Mouse (Mus musculus) heart, embryonic 16.5 days (tissue): ENCODE measurements at regions not wholly inside any gene's neighbourhood (a gene's known extent, or its start where the extent isn't known, plus 50 kb on each side); places are given as distances from the start of the nearest gene placed in this dataset.

Experiments used
- ATAC-seq: fragments of 200-750 bp; cut with Nextera tagmentation; replicated peaks from 2 replicates; pipeline ENCODE4 v1.8.0; 2017; ENCODE audit warnings: moderate number of reproducible peaks; ENCODE audit not compliant: insufficient read depth, low FRiP score; ENCODE audit errors: extremely low read depth
- H3K27ac ChIP-seq: fragments of 300-500 bp; sonication (generic); 2 replicates; pipeline ENCODE4 v1.5.1; 2014; ENCODE audit warnings: mild to moderate bottlenecking, low read length, control low read depth, moderate library complexity
- H3K27me3 ChIP-seq: fragments of 300-500 bp; sonication (generic); 2 replicates; pipeline ENCODE4 v1.6.1; 2014; ENCODE audit warnings: low read length, mixed read lengths; ENCODE audit not compliant: control insufficient read depth, insufficient read depth
- H3K36me3 ChIP-seq: fragments of 300-500 bp; sonication (generic); 2 replicates; pipeline ENCODE4 v1.6.1; 2014; ENCODE audit not compliant: control insufficient read depth, insufficient read depth
- H3K4me1 ChIP-seq: fragments of 300-500 bp; sonication (generic); 2 replicates; pipeline ENCODE4 v1.6.1; 2014; ENCODE audit warnings: low read length, mixed read lengths; ENCODE audit not compliant: control insufficient read depth, insufficient read depth
- H3K4me2 ChIP-seq: fragments of 300-500 bp; sonication (generic); 2 replicates; pipeline ENCODE4 v1.6.1; 2014; ENCODE audit warnings: low read depth, mild to moderate bottlenecking, control low read depth, low read length
- H3K4me3 ChIP-seq: fragments of 300-500 bp; sonication (generic); 2 replicates; pipeline ENCODE4 v1.5.1; 2014; ENCODE audit warnings: mild to moderate bottlenecking, control low read depth, low read length
- H3K9ac ChIP-seq: fragments of 300-500 bp; sonication (generic); 2 replicates; pipeline ENCODE4 v1.6.1; 2014; ENCODE audit warnings: low read length, control low read depth
- H3K9me3 ChIP-seq: fragments of 300-500 bp; sonication (generic); replicated peaks from 2 replicates; pipeline ENCODE4 v1.6.1; 2016; ENCODE audit warnings: low read length; ENCODE audit not compliant: control insufficient read depth
- WGBS: fragments of 180-500 bp; shearing (Covaris S2); extraction: QIAGEN DNeasy Blood & Tissue Kit; methylation state at CpG from one replicate; pipeline ENCODE4 v1.1.7; 2014; 5-methylcytosine and 5-hydroxymethylcytosine counted together

DNA sequence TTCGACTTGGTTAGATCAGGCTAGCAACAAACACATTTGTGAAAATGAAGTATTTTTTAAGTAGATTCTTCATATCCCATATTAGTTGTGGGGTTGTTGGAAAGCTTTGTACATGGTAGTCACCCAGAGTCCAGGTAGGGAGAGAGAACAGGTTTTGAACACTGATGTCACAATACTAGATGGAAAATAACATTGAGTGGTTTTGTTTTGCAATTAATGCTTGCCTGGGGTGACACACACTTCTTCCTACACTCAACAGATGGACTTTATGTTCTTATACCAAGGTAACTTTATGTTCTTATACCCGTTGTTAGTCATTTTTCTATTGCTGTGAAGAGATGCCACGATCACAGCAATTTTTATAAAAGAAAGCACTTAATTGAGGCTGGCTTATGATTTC, 134.2 kb upstream of the Fam241a start:
- no peak overlapping the region for H3K4me3 ChIP-seq
- WGBS = 82% methylated on average over 3 of the region's 3 CpGs
- H3K27me3 ChIP-seq = no peaks in the 10 kb centered on the region
- no peak for ATAC-seq
- no peak overlapping the region for H3K9ac ChIP-seq
- no peaks in the 10 kb centered on the region for H3K9me3 ChIP-seq
- no peak overlapping the region for H3K4me2 ChIP-seq
- 0 out of 2 replicates have a peak, but pooled peaks cover 5% of the 10 kb centered on the region for H3K4me1 ChIP-seq
- H3K36me3 ChIP-seq = no peaks in the 10 kb centered on the region
- no peak overlapping the region for H3K27ac ChIP-seq

GRCm38 (mm10) chr3:128029565-128029915, 133.4 kb upstream of the Fam241a start:
- 82% methylated on average over 5 of the region's 5 CpGs for WGBS
- H3K27me3 ChIP-seq = no peaks in the 10 kb centered on the region
- no peaks in the 10 kb centered on the region for H3K36me3 ChIP-seq
- ATAC-seq = no peak
- H3K9me3 ChIP-seq = no peaks in the 10 kb centered on the region
- H3K9ac ChIP-seq = no peak overlapping the region
- H3K4me1 ChIP-seq = 0 out of 2 replicates have a peak, but pooled peaks cover 5% of the 10 kb centered on the region
- no peak overlapping the region for H3K4me2 ChIP-seq
- H3K4me3 ChIP-seq = no peak overlapping the region
- H3K27ac ChIP-seq = no peak overlapping the region

GRCm38 (mm10) chr3:128028856-128029564, 132.9 kb upstream of the Fam241a start:
- WGBS = 66% methylated on average over 11 of the region's 11 CpGs
- Histone ChIP-seq H3K4me1 (0 out of 2 replicates have a peak, but pooled peaks cover 5% of the 10 kb centered on the region), H3K4me2 (no peak overlapping the region), H3K36me3 (no peaks in the 10 kb centered on the region), H3K27me3 (no peaks in the 10 kb centered on the region), H3K9me3 (no peaks in the 10 kb centered on the region), H3K9ac (no peak overlapping the region), H3K4me3 (no peak overlapping the region), H3K27ac (no peak overlapping the region)
- ATAC-seq = no peak

DNA sequence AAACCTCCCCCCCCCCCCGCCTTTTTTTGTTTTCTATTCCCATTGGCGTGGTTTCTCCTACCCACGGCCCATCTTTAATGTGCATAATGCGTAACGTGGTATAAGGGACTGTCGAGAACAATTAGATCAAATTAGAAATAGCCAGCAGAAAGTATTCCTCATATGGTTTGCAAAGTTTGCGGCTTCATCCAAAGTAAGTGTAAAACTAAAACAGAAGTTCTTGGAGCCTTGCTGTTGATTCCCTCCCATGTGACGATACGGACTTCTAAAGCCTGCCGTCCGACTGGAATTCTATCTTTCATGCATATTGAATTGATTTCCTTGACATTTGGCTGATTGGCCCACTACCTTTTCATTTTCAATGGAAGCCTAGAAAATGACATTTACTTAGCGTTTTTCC, 128.7 kb upstream of the Fam241a start:
- no peaks in the 10 kb centered on the region for H3K36me3 ChIP-seq
- no peak overlapping the region for H3K4me2 ChIP-seq
- H3K27me3 ChIP-seq = no peaks in the 10 kb centered on the region
- no peak overlapping the region for H3K9ac ChIP-seq
- H3K4me3 ChIP-seq = no peak overlapping the region
- ATAC-seq = no peak
- WGBS = 91% methylated on average over 12 of the region's 12 CpGs
- no peak overlapping the region for H3K27ac ChIP-seq
- no peaks in the 10 kb centered on the region for H3K9me3 ChIP-seq
- H3K4me1 ChIP-seq = 0 out of 2 replicates have a peak, but pooled peaks cover 5% of the 10 kb centered on the region

GRCm38 (mm10) chr3:128014909-128015308, 118.8 kb upstream of the Fam241a start:
- 85% methylated on average over 1 of the region's 1 CpGs for WGBS
- Histone ChIP-seq H3K4me3 (no peak overlapping the region), H3K9me3 (no peaks in the 10 kb centered on the region), H3K9ac (no peak overlapping the region), H3K27me3 (no peaks in the 10 kb centered on the region), H3K27ac (no peak overlapping the region), H3K4me1 (no peaks in the 10 kb centered on the region), H3K36me3 (no peaks in the 10 kb centered on the region), H3K4me2 (no peak overlapping the region)
- ATAC-seq = no peak

GRCm38 (mm10) chr3:128002905-128003641, 106.9 kb upstream of the Fam241a start:
- H3K4me3 ChIP-seq = no peak overlapping the region
- no peaks in the 10 kb centered on the region for H3K4me1 ChIP-seq
- no peak for ATAC-seq
- H3K36me3 ChIP-seq = no peaks in the 10 kb centered on the region
- no peak overlapping the region for H3K4me2 ChIP-seq
- 78% methylated on average over 18 of the region's 18 CpGs for WGBS
- H3K9me3 ChIP-seq = no peaks in the 10 kb centered on the region
- H3K9ac ChIP-seq = no peak overlapping the region
- no peaks in the 10 kb centered on the region for H3K27me3 ChIP-seq
- no peak overlapping the region for H3K27ac ChIP-seq

DNA sequence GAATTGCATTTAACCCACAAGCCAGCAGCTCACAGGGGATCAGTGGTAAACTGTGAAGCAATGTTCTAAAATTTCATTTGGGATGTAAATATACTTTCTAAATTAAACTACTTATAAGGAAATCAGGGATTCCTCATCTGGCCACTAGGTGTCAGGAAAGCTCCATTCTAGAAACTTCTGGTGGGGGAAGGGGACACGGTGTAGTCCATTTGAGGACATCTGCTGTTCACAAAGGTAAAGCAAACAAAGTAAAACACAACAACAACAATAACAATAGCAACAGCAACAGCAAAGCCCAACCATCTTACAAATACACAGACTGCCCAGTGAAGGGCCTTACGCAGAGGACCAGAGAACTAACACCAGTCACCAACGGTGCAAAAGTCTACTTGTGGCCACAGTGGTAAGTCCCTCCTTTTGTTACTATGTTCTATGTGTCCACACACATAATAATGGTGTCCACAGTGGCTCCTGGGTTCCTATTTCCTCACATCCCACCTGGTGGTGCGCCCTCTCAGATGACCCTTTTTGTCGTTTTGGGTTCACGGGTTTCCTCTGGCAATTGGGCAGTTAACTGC, 105.9 kb upstream of the Fam241a start:
- Histone ChIP-seq H3K4me3 (no peak overlapping the region), H3K9me3 (no peaks in the 10 kb centered on the region), H3K4me2 (no peak overlapping the region), H3K27ac (no peak overlapping the region), H3K27me3 (no peaks in the 10 kb centered on the region), H3K9ac (no peak overlapping the region), H3K36me3 (no peaks in the 10 kb centered on the region), H3K4me1 (no peaks in the 10 kb centered on the region)
- 73% methylated on average over 6 of the region's 6 CpGs for WGBS
- no peak for ATAC-seq

DNA sequence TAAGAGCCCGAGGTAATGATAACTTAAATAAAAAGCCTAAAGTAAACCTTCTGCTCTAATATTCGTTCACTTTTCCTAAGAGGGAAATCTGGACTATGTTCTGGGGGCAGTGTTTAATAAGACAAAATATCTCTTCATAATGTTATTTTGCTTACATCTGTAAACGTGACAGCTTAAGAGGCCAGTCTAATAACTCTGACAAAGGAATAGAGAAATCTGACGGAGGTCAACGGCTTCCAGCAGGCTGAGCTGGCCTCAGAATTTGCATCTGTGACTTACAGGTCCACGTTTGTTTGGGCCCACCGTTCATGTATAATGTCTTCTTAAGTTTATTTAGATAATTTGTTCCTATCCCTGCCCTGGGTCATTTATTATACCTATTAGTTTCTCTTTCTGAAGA, 99.6 kb upstream of the Fam241a start:
- 62% methylated on average over 7 of the region's 7 CpGs for WGBS
- Histone ChIP-seq H3K27me3 (no peaks in the 10 kb centered on the region), H3K9ac (no peak overlapping the region), H3K36me3 (no peaks in the 10 kb centered on the region), H3K9me3 (no peaks in the 10 kb centered on the region), H3K4me2 (no peak overlapping the region), H3K27ac (no peak overlapping the region), H3K4me1 (peaks cover 2% of the 10 kb centered on the region; the same call in 1 of the 2 replicates), H3K4me3 (no peak overlapping the region)
- ATAC-seq = no peak

DNA sequence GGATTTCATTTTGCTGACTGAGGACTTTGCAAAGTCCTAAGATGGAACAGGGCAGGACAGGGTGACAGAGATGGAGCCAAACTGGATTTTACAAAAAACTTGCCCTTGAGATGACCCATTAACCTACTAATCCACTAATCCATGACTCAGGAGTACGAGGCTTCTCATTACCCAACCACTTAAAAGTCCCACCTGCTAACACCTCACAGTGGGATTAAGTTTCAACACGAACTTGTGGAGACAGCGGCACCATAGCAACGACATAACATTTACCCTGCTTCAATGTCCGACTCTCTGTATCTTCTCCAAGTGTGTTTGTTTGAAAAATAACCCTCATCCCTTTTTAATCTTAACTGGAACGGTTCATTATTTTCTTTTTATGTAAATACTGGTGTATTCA, 91.5 kb upstream of the Fam241a start:
- WGBS = 35% methylated on average over 6 of the region's 6 CpGs
- Histone ChIP-seq H3K27ac (no peak overlapping the region), H3K4me1 (no peaks in the 10 kb centered on the region), H3K36me3 (no peaks in the 10 kb centered on the region), H3K9ac (no peak overlapping the region), H3K4me2 (no peak overlapping the region), H3K27me3 (no peaks in the 10 kb centered on the region), H3K4me3 (no peak overlapping the region), H3K9me3 (no peaks in the 10 kb centered on the region)
- ATAC-seq = no peak
